Mouse (Mus musculus) cerebellum, postnatal 14 days (tissue): ENCODE data around the gene Esyt1.
A peak's percentile ranks its signal among the peaks of the same experiment; 100 is the strongest.

Source experiments
- DNase-seq, 2 experiments: peaks; one replicate each; pipeline ENCODE4 v3.0.0; 2021; ENCODE audit warnings: mixed read lengths in 2 of 2

Gene Esyt1

DNA sequence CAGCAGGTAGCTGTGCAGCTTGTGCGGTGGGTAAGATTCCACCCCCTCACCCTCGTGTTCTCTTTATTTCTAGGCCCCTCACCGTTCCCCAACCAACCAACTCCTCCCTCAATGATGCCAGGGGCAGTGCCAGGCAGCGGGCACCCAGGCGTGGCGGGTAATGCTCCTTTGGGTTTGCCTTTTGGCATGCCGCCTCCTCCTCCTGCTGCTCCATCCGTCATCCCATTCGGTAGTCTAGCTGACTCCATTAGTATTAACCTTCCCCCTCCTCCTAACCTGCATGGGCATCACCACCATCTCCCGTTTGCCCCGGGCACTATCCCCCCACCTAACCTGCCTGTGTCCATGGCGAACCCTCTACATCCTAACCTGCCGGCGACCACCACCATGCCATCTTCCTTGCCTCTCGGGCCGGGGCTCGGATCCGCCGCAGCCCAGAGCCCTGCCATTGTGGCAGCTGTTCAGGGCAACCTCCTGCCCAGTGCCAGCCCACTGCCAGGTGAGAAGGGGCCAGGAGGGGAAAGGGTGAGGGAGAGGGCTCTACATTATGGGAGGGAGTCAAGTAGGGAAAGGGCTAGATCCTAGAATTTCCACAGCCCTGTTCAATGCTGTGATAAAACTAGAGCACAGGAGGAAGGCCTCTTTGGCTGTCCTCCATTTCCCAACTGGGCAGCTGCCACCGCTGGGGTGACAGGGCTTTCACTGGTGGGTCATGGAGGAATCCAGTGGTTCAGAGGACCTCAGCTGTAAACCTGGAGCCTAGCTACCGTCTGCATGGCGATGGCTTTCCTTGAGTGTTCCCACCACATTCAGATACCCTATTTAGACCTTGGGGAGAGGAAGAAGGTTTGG, 37.6 kb downstream of the Esyt1 start:
- DNase-seq = peak; percentile 74 to 81

DNA sequence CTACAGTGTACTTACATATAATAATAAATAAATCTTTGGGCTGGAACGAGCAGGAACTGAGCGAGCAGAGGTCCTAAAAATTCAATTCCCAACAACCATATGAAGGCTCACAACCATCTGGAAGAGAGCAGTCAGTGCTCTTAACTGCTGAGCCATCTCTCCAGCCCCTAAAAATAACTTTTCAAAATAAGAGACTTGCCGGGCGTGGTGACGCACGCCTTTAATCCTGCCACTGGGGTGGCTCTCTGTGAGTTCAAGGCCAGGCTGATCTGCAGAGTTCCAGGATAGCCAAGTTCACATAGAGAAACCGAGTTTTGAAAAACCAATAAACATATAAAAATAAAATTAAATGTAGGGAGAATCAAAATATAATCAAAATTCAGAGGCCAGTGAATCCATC, 39.3 kb downstream of the Esyt1 start:
- no peak for DNase-seq

DNA sequence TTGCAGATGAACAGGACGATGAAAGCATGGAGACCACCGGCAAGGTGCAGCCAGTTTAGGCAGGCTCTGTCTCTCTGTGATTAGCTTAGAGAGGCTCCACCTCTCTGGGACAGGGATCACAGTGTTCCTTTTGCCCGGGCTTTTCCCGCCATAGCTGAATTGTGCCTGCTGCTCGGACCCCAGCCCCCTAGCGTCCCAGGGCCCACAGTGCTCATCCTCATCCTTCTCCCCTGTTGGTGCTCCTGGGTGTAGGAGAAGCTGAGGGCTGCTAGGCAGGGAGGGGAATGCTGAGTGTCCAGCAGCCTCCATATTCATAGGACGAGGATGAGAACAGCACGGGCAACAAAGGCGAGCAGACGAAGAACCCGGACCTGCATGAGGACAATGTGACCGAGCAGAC, 51.3 kb downstream of the Esyt1 start:
- no peak for DNase-seq

DNA sequence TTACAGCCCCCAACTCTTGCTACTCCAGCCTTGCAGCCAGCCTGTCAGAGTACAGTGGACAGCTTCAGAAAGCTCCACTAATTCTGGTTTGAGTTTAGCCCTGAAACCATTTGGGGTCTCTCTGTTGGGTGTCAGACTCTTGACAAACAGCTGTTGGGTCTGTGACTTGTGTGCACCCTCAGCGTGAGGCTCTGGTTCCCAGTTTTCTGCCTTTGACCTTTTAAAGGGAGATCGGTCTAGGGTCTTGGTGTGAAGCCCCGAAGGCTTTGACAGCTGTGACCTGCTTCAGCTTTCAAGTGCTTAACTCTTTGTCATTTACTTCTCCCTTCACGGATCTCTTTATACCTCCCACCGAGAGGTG, 65.4 kb downstream of the Esyt1 start:
- peak in 1 of 2 experiments; percentile 23 for DNase-seq
